Mouse (Mus musculus) spleen, postnatal 4 days (tissue): Measurements from ENCODE around the gene Teddm2.

ENCODE experiments used
- DNase-seq, 2 experiments: peaks; one replicate each; pipeline ENCODE4 v3.0.0; 2022; ENCODE audit warnings: low spot score in 2 of 2

The Teddm2 gene

GRCm38 (mm10) chr1:153899731-153900380 lies at the start of gene Teddm2, which contains the start of gene Glul:
TSS of gene Teddm2 (minus strand) at chr1:153900228.
TSS of gene Glul (plus strand) at chr1:153899944.
- DNase-seq = peak; percentile 94 to 96

DNA sequence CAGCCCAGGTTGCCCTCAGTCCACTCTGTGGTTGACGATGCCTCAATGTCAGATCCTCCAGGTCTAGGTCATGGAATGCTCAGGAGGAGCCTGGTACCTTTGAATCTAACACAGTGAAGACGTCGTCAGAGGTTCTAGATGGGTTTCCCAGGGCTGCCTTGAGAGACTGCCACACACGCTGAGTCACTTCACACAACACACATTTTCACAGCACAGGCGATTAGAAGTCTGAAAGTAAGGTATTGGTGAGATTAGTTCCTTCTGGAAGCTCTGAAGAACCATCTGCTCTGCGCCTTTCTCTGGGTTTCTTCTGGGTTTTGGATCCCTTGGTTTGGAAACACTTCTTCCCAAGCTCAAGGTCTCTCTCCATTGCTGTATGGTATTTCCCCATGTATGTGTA lies 47.8 kb upstream of the Teddm2 start:
- no peak for DNase-seq

GRCm38 (mm10) chr1:153946971-153947370 lies 46.9 kb upstream of the Teddm2 start:
- no peak for DNase-seq

- no peak for DNase-seq
Measured at GRCm38 (mm10) chr1:153945181-153945580, 45.2 kb upstream of the Teddm2 start.

GRCm38 (mm10) chr1:153940986-153941385 lies 41.0 kb upstream of the Teddm2 start:
- no peak for DNase-seq

DNA sequence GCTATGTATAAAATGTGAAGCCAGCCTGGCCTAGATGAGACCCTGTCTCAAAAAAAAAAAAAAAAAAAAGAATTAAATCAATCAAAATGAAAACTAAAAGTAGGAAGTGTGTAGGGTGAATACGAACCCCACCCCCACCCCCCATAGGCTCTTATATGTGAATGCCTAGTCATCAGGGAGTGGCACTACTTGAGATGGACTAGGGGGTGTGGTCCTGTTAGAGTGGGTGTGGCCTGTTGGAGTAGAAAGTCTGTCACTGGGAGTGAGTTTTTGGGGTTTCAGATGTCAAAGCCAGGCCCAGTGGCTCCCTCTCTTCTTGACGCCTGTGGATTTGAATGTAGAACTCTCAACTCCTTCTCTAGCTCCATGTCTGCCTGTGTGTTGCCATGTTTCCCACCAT lies 37.0 kb upstream of the Teddm2 start:
- no peak for DNase-seq

DNA sequence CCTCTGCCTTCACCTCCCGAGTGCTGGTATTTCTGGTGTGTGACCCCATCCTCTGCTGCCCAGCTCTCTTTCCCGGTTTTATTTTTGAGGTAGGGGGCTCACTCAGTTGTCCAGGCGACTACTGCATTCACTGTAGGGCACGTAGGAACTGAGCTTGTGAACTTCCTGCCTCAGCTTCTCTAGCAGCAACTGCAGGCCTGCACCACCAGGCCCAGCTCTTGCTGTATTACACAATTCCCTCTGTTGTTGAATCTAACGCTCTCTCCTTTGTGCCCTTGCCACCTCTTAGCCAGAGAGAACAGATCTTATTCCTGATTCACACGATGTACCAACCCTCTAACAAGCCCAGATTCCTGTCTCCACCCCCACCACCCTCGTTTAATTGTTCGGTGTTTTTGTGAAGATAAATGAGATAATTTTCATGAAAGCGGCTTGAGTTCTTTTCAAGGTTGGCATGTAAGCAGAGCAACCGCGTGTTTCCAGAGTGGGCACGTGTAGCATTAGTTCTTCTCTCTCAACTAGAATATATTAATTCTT lies 35.9 kb upstream of the Teddm2 start:
- DNase-seq = no peak

DNA sequence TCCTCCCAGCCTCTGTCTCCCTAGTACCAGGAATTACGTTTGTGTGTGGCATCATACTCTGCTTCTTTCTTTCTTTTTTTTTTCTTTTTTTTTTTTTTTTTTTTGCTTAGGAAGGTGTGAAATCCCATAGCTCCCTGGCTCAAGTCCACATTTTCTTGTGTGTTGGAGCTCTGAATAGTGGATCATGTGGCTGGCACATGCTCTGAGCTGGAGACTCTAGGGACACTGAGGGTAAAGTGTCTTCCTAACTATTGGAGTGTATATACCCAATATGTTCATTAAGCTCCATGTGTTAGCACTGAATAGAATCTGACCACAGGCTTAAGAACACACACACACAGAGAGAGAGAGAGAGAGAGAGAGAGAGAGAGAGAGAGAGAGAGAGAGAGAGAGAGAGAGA lies 33.7 kb upstream of the Teddm2 start:
- no peak for DNase-seq

- no peak for DNase-seq
Measured at GRCm38 (mm10) chr1:153930431-153930830, 30.4 kb upstream of the Teddm2 start.

DNA sequence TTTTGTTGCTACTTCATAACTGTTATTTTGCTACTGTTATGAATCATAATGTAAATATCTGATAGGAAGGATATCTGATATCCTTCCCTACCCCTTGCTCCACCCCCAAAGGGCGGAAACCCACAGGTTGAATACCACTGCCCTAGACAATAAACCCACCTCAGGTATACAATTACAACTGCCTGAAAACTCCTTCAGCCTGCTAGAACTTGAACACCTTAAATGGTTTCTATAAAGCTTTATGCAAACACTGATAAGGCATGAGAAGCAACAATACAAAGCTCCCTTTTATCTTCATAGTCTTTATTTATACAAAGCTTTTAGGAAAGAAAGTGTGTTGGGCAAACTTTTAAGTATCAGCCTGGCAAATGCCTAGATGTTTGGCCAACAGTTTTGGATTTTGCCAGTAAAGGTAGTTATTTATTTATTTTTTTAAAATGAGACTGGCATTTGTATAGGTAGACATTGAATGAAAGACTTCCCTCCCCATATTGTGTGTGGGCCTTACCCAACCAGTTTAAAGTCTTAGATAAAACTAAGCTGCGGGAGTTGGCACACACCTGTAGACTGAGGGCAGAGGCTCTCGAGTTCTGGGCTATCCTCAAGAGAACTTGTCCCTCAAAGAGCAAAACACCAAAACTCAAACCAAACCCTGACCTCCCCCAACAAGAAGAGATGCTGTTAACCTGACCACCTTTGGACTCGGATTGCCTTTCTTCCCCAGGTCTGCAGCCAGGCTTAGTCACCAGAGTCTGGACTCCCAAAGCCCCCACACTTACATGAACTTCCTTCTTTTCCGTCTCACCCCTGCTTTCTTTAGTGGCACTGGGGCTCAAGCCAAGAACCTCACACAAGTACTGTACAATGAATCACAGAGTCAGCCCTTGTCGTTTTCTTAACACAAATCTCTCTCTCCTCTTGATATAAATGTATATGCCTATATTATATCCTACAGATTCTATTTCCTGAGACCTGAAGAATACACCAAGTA lies 24.7 kb upstream of the Teddm2 start:
- no peak for DNase-seq

GRCm38 (mm10) chr1:153922571-153923021 lies 22.6 kb upstream of the Teddm2 start:
- DNase-seq = no peak

GRCm38 (mm10) chr1:153921642-153922041 lies 21.6 kb upstream of the Teddm2 start:
- DNase-seq = no peak

DNA sequence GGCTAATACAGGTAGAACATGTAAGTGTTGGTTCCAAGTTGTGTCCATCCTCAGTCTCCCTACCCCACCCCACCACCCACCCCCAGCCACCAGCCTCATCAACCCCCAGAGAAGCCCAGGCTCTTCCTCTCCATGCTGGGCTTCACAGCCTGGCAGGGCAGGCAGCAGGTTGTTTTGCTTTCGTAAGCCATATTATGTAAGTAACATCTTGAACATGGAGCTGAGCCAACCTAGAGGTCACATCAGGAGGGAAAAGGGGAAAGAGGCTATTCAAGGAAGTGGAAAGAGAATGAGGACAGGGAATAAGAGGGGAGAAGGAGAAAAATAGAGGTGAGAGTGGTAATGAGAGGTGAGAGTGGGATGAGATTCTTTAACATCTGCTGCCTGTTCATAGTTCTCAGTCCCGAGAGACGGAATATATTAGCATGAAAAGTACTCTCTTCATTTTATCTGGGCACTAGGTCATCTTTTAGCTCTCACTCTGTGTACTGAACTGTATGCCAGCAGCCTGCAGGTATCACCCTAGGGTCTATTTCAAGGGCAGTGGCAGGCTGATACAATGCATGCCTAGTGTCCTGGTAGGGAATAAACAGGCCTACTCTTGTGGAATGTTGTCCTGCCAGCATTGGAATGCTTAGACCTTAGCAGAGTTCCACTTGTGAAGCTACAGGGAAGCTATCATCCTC lies 18.6 kb upstream of the Teddm2 start:
- DNase-seq = no peak

- no peak for DNase-seq
Measured at GRCm38 (mm10) chr1:153913869-153914268, 13.8 kb upstream of the Teddm2 start.

- DNase-seq = no peak
Measured at GRCm38 (mm10) chr1:153911276-153911795, 11.3 kb upstream of the Teddm2 start.

GRCm38 (mm10) chr1:153910423-153910822 lies 10.4 kb upstream of the Teddm2 start:
- no peak for DNase-seq

GRCm38 (mm10) chr1:153909963-153910291 lies 9.9 kb upstream of the Teddm2 start:
- DNase-seq = no peak

DNA sequence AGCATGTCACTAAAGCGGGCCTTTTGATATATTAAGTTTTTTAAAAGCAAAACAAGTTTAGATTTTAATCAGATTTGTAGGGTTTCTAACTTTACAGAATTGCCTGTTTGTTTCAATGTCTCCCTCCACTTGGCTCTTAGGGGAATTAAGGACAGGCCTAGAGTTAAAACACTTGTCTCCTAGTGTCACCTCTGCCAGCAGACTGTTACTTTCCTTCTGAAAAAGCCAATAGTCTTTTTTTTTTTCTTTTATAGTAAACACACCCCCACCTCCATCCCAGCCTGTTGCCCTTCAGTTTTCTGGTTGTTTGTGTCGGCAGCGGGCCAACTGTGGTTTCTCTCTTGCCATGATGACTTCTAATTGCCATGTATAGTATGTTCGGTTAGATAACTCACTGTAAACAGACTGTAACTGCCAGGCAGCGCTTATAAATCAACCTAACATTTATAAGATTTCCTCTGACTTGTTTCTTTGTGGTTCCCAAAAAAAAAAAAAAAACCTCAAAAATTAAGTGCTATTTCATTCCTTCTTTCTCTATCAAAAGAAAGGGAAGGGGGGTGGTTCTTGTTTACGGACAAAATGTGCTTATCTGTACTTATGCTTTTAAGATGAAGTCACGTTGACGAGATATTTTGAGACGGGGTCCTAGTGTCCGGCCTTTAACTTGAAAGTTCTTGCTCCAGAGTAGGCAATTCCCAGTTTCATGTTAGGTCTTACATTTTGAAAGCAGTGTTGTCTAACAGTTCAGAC lies 9.4 kb upstream of the Teddm2 start:
- DNase-seq = peak in 1 of 2 experiments; percentile 44

GRCm38 (mm10) chr1:153908741-153909140 lies 8.7 kb upstream of the Teddm2 start:
- DNase-seq = no peak

DNA sequence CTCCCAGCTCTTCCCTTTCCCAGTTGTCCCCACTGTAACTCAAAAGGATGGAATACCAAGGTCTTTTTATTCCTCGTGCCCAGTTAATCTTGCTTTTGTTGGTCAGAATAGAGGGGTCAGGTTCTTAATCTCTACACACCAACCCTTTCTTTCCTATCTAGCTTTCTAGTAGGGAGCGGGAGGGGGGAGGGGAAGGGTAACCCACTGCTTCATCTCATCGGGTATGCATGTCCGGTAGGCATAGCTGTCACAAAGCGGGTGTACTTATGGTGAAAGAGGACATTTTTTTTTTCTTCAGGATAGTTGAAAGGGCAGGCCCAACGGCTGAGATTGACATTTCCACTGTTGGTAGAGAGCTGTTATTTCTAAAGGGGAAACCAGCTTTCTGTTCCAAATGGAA lies 8.2 kb upstream of the Teddm2 start:
- no peak for DNase-seq

- DNase-seq = no peak
Measured at GRCm38 (mm10) chr1:153905884-153906283, 5.9 kb upstream of the Teddm2 start.
